Mouse (Mus musculus): Measurements from ENCODE around the gene E330021D16Rik.

Gene E330021D16Rik

DNA sequence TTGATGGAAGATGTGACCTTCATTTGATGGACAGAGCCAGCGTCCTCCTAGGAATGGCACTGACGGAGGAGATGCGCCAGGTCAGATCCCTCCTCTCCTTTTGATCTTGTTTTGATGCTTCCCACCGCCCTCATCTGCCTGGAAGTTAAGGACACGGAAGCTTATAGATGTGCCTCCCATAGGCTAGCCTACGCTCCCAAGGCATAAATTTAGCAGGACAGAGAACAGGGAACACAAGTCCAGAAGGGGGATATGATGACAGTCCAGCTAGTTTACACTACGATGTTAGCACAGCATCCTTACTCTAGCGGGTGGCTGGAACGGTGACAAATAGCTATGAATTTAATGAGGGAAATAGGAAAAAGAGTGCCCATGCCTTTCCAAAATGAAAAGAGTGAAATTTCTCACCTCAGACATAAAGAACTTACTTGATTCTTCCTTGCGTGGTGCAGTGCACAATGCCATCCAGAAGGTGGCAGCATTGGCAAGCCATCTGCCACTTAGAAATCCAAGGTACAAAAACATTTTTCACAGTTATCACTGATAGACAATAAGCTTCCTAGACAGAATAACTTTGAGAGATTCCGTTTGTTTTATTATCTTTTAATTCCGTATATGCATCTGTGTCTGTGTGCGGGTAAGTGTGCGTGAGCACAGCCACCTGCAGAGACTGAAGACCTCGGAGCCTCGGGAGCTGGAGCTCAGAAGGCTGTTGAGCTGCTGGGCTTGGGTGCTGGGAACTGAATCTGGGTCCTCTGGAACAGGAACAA lies 6.9 kb upstream of the E330021D16Rik start:
- DNase-seq (ENCODE audit: low read depth, low spot score) = peak; percentile 66

DNA sequence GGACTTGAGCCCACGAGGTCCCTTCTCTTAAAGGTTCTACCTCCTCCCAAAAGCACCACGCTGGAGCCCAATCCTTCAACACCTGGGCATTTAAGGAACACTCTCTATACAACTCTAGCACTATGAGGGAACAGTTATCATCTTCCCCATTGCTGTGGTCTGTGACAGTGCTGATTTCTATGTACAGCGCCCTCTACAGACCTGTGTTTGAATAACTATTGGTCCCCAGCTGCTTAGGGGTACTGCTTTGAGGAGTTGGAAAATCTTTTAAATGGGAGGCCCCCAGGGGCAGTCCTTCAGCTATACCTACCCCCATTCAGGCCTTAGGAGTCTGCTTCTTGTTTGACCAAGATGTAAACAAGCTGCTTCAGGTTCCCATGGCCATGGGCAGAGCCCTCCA lies 5.7 kb upstream of the E330021D16Rik start:
- DNase-seq (ENCODE audit: low read depth, low spot score) = no peak

GRCm38 (mm10) chr6:136418889-136419835 lies 3.8 kb upstream of the E330021D16Rik start:
- no peak for DNase-seq (ENCODE audit: low read depth, low spot score)

DNA sequence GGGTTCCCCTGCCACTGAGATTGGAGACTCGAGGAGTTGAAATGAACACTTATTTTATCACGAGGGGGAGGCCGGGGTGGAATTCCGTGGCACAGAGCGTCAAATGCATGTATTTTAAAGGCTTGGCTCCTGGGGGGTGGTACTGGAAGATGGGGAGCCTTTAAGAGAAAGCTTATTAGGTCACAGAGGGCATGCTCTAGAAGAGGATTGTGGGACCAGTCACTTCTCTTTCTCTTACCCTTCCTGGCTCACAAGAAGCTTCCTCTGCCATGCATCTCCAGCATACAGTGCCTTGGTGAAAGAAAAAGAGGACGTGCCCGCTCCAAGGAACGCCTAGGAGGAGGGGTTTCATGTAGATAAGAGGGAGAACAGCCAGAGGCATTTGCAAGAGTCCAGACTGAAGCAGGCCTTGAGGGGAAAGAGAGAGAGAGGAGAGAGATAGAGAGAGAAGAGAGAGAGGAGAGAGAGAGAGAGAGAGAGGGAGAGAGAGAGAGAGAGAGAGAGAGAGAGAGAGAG lies 3.0 kb upstream of the E330021D16Rik start:
- DNase-seq (ENCODE audit: low read depth, low spot score) = no peak

- no peak for DNase-seq (ENCODE audit: low read depth, low spot score)
Observed at GRCm38 (mm10) chr6:136417864-136418263, 2.5 kb upstream of the E330021D16Rik start.

- no peak for DNase-seq (ENCODE audit: low read depth, low spot score)
Observed at GRCm38 (mm10) chr6:136413856-136414362, 1.5 kb downstream of the E330021D16Rik start.

- no peak for DNase-seq (ENCODE audit: low read depth, low spot score)
Observed at GRCm38 (mm10) chr6:136407608-136408192, 7.7 kb downstream of the E330021D16Rik start.

GRCm38 (mm10) chr6:136396860-136397259 lies 18.5 kb downstream of the E330021D16Rik start:
- DNase-seq (ENCODE audit: low read depth, low spot score) = no peak

DNA sequence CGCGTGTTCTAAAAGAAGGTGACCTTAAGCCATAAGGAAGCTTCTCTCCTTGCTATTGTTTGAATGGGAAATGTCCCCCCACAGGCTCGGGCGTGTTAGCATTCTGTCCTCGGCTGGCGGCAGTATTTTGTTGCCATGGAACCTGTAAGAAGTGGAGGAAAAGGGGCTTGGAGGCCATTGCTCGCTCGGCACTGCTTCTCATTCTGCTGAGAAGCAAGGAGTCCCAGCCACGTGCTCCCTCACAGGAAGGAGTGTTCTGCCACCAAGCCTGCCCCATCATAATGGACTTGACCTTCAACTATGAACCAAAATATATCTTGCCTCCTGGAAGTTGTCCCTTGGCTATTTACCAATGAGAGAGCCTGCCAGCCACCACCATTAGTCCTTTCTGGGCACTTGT lies 25.1 kb downstream of the E330021D16Rik start:
- DNase-seq (ENCODE audit: low read depth, low spot score) = no peak

- no peak for DNase-seq (ENCODE audit: low read depth, low spot score)
Observed at GRCm38 (mm10) chr6:136385287-136385686, 30.1 kb downstream of the E330021D16Rik start.

GRCm38 (mm10) chr6:136383218-136383617 lies 32.2 kb downstream of the E330021D16Rik start:
- no peak for DNase-seq (ENCODE audit: low read depth, low spot score)

DNA sequence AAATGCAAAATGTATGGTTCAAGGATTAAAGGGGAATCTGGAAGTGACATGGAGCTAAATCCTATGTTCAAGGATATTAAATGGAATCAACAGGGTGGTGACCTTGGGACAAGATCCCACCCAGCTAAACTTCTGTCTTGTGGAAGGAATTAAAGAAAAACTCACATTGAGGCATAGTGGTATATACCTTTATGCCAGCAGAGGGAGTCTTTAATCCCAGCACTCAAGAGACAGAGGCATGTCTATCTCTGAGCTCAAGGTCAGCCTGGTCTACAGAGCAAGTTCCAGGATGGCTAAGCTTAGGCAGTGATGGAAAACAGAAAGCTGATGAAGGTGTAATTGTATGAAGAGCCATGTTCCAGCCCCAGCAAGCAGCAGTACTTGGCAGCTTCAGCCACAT lies 39.3 kb downstream of the E330021D16Rik start:
- DNase-seq (ENCODE audit: low read depth, low spot score) = no peak

DNA sequence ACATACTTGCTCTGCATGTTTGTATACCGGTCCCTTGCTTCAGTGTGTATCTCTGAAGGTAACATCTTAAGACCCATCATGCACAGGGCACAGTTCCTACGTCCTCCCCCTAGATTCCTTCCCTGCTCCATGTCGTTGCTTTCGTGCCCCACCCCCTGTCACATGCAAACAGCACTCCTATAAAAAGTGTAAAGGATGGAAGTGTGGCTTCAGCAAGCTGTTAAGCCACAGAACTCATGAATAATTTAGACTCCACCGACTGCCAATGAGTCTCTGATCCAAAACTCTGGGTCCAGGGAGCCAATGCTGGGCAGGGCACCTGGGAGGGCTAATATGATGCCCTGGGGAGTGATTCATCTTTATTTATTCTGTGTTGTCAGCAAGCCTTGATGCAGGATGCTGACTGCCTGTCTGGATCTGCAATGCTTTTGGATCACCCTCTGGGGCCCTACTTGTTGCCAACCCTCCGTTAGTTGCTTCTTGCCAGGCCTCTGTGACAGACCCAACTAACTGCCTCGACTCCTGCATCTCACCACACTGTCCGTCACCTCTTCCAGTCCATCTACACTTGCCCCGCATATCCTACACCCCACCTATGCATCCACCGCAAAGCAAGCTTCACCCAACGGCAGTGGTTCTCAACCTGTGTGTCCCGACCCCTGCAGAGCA lies 50.8 kb downstream of the E330021D16Rik start:
- DNase-seq (ENCODE audit: low read depth, low spot score) = no peak

DNA sequence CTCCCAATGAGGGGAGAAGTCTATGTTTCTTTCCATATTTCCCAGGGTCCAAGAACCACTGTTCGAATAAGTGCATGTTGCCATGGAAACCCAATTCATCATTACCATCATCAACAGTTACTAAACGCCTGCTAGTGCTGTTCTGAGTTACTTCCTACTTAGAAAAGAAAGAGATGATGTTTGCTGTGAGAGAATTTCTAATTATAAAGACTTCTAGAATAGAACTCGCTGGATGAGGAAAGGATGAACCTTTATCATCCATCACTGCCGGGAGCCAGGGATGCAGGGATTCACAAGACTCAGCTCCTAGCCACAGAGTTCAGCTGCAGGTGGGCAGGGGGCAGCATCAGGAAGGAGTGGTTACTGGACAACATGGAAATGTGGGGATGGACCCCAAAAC lies 51.4 kb downstream of the E330021D16Rik start:
- DNase-seq (ENCODE audit: low read depth, low spot score) = no peak

DNA sequence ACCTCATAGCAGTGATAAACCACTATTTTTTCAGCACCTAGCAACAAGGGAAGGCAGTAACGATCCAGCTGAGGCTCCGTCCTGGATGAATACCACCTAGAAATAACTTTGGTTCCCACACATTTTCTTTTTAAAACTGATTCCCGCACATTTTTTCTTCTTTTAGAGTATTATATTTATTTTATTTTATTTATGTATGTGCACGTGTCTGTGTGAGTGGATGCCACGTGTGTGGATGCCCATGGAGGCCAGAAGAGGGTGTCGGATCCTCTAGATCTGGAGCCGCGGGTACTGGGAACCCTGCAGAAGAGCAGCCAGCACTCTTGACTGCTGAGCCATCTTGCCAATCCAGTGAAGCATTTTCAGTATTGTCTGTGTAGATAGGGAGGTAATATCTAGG lies 52.1 kb downstream of the E330021D16Rik start:
- no peak for DNase-seq (ENCODE audit: low read depth, low spot score)

GRCm38 (mm10) chr6:136358471-136358870 lies 56.9 kb downstream of the E330021D16Rik start:
- DNase-seq (ENCODE audit: low read depth, low spot score) = no peak

GRCm38 (mm10) chr6:136353399-136354184 lies 61.8 kb downstream of the E330021D16Rik start:
- peak; percentile 90 for DNase-seq (ENCODE audit: low read depth, low spot score)
